Mouse (Mus musculus) heart, postnatal 0 days (tissue): ENCODE measurements at regions not wholly inside any gene's neighbourhood (a gene's known extent, or its start where the extent isn't known, plus 50 kb on each side); places are given as distances from the start of the nearest gene placed in this dataset.

Source experiments
- CTCF ChIP-seq: IDR thresholded peaks from 2 replicates; pipeline ENCODE4 v1.5.1; 2016; ENCODE audit warnings: antibody characterized with exemption, control low read depth, low read depth
- EP300 ChIP-seq: IDR thresholded peaks from 2 replicates; pipeline ENCODE4 v1.6.1; 2016; ENCODE audit warnings: antibody characterized with exemption, low read depth

DNA sequence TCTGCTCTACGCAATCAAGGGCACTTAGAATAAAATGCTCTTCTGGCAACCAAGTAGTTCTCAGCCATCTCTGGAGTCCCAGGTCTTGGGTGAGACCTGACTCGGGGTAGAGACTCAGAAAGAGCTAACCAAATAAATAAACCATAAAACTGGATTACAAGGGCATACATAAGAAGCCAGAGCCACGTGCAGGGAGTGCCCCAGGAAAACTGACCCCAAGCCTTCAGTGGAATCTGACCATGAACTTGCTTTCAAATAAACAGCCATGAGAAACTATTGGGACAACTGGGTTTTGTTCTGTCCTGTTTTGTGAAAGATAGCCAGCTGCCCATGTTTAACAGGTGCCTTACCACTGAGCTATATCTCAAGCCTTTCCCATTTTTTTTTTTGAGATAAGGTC is 170.3 kb downstream of the Tomm20 start:
- TF ChIP-seq EP300 (no peak), CTCF (no peak)
